Mouse (Mus musculus): ENCODE results near the gene Ccnl2. TPM values are rescaled to one million over a fixed set of nuclear protein-coding genes. Genes with fewer than 3 reads are reported as not detected.

Ccnl2 gene
- 10 to 100 TPM; 19.7 to 23.7 TPM for total RNA-seq (2021)
- long read RNA-seq, experiment 1, full-length matches to known transcripts: 5 of 20 reads
- long read RNA-seq, experiment 1, partial matches to known transcripts: 6 of 20 reads
- long read RNA-seq, experiment 1, other reads (novel, unspliced or antisense): 9 of 20 reads
- long read RNA-seq, experiment 2, full-length matches to known transcripts: 7 of 18 reads
- long read RNA-seq, experiment 2, partial matches to known transcripts: 5 of 18 reads
- long read RNA-seq, experiment 2, other reads (novel, unspliced or antisense): 6 of 18 reads

GRCm38 (mm10) chr4:155811929-155812664 lies at the start of gene Ccnl2:
Gene Ccnl2, plus strand, starts transcription at chr4:155812489.
- intact Hi-C loops (cut with DNase I): no loop called here
- peak; percentile 89 to 91 for DNase-seq

GRCm38 (mm10) chr4:155769496-155769879 lies 42.8 kb upstream of the Ccnl2 start:
- no peak for DNase-seq
- intact Hi-C loops (cut with DNase I): loop anchor here (5.0 kb wide), 1 partner anchor 47 kb away; no protein-coding TSS in a partner anchor

- peak; percentile 87 to 90 for DNase-seq
- intact Hi-C loops (cut with DNase I): loop anchor here (1.0 to 5.0 kb wide), 2 partner anchors 13 to 48 kb away; no protein-coding TSS in a partner anchor
Measured at GRCm38 (mm10) chr4:155769880-155770512, 42.3 kb upstream of the Ccnl2 start.

GRCm38 (mm10) chr4:155770626-155771025 lies 41.7 kb upstream of the Ccnl2 start:
- DNase-seq: peak; percentile 62 to 75
- intact Hi-C loops (cut with DNase I): loop anchor here (1.0 kb wide), 1 partner anchor 13 kb away; no protein-coding TSS in a partner anchor

GRCm38 (mm10) chr4:155771706-155772105 lies 40.6 kb upstream of the Ccnl2 start:
- DNase-seq: no peak
- intact Hi-C loops (cut with DNase I): no loop called here

- no peak for DNase-seq
- intact Hi-C loops (cut with DNase I): no loop called here
Measured at GRCm38 (mm10) chr4:155772786-155773185, 39.5 kb upstream of the Ccnl2 start.

GRCm38 (mm10) chr4:155773335-155774078 lies 38.8 kb upstream of the Ccnl2 start:
- DNase-seq: no peak
- intact Hi-C loops (cut with DNase I): no loop called here

GRCm38 (mm10) chr4:155774280-155774754 lies 38.0 kb upstream of the Ccnl2 start, which contains the start of gene Vwa1:
Gene Vwa1, minus strand, starts transcription at chr4:155774698.
- intact Hi-C loops (cut with DNase I): no loop called here

GRCm38 (mm10) chr4:155774971-155775740 lies 37.1 kb upstream of the Ccnl2 start:
- peak; percentile 62 to 64 for DNase-seq
- intact Hi-C loops (cut with DNase I): no loop called here

More at GRCm38 (mm10) chr4:155774280-155774754, 38.0 kb upstream of the Ccnl2 start, which contains the start of gene Vwa1:
- DNase-seq: peak; percentile 87 to 93

GRCm38 (mm10) chr4:155775855-155776254 lies 36.4 kb upstream of the Ccnl2 start:
- intact Hi-C loops (cut with DNase I): no loop called here
- DNase-seq: peak; percentile 39 to 46

GRCm38 (mm10) chr4:155776704-155777335 lies 35.5 kb upstream of the Ccnl2 start:
- DNase-seq: no peak
- intact Hi-C loops (cut with DNase I): no loop called here

GRCm38 (mm10) chr4:155777816-155778215 lies 34.5 kb upstream of the Ccnl2 start:
- intact Hi-C loops (cut with DNase I): no loop called here
- no peak for DNase-seq

GRCm38 (mm10) chr4:155779498-155779897 lies 32.8 kb upstream of the Ccnl2 start:
- DNase-seq: no peak
- intact Hi-C loops (cut with DNase I): no loop called here

GRCm38 (mm10) chr4:155780895-155781294 lies 31.4 kb upstream of the Ccnl2 start:
- DNase-seq: peak; percentile 79 to 87
- intact Hi-C loops (cut with DNase I): no loop called here

- no peak for DNase-seq
- intact Hi-C loops (cut with DNase I): loop anchor here (1.0 kb wide), 1 partner anchor 13 kb away; no protein-coding TSS in a partner anchor
Measured at GRCm38 (mm10) chr4:155783486-155784080, 28.7 kb upstream of the Ccnl2 start.

GRCm38 (mm10) chr4:155784081-155784701 lies 28.1 kb upstream of the Ccnl2 start:
- DNase-seq: peak; percentile 69 to 85
- intact Hi-C loops (cut with DNase I): no loop called here

GRCm38 (mm10) chr4:155785246-155785645 lies 27.0 kb upstream of the Ccnl2 start:
- intact Hi-C loops (cut with DNase I): no loop called here
- no peak for DNase-seq

- no peak for DNase-seq
- intact Hi-C loops (cut with DNase I): no loop called here
Measured at GRCm38 (mm10) chr4:155785819-155786218, 26.5 kb upstream of the Ccnl2 start, which contains the start of gene Tmem88b. Gene Tmem88b, minus strand, starts transcription at chr4:155785874.

Data from gastrocnemius, postnatal 36 days (tissue).